Mouse (Mus musculus): ENCODE data around the gene Kif17.

- no peak for TF ChIP-seq CTCF (IDR thresholded peaks at IDR 0.05; ENCODE audit: low read depth)
- no peak for TF ChIP-seq EP300 (IDR thresholded peaks at IDR 0.05; ENCODE audit: low read depth)
These were observed 91.8 kb downstream of the Kif17 start for GRCm38 (mm10) chr4:138342048-138342447.
